Mouse (Mus musculus): ENCODE results near the gene Mamdc4.
"Not testable (repeated sequence)": the region's sequence is repeated elsewhere in the genome, so short reads cannot be mapped to it uniquely, and the experiment has no call there.

The Mamdc4 gene

DNA sequence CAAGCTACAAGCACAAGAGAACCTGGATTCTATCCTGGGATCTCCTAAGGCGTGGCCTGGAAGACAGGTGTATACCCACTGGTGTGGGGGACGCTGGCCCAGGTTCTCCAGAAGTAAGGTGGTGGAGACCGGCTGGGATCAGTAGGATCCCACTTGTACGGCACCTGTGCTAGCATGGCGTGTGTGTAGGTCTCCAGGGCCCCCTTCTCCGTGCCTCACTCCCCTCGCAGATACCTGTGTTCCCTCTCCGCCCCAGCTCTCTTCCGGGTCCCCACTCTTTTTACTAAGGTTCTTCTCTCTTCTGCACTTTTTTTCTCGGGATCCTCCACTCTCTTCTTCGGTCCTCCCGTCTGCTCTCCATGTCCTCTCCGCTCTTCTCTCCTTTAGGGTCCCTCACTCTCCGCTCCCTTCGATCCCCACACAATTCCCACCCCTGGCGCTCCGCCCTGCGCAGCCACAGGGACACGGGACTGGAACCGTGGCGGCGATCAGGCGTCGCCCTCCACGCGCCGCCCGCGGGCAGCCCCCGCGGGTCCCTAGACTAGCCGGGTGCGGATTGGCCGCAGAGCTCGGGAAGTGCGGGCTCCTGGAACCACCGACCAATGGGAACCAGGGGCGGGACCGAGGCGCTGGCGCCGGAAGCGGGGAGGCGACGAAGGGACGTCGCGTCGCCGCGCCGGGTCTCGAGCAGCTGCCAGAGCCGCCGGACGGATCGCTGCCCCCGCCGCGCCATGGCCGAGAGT is 17.3 kb downstream of the Mamdc4 start, which contains the start of gene Edf1:
TSS of gene Edf1 (plus strand) at position 627 of the 743 bp plus-strand sequence.
- DNase-seq, result peak; percentile 97

- no peak for DNase-seq
These were observed 18.3 kb downstream of the Mamdc4 start for GRCm38 (mm10) chr2:25556296-25556695.

DNA sequence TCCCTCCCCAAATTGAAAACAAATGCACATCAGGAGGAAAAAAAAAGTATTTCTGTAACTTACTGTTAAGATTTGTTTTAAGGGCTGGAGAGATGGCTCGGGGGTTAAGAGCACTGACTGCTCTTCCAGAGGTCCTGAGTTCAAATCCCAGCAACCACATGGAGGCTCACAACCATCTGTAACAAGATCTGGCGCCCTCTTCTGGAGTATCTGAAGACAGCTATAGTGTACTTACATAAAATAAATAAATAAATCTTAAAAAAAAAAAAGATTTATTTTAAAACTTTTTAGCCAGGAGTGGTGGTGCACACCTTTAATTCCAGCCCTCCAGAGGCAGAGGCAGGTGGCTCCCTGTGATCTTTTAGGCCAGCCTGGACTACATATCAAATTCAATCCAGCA is 19.2 kb downstream of the Mamdc4 start:
- not testable (repeated sequence) for DNase-seq

DNA sequence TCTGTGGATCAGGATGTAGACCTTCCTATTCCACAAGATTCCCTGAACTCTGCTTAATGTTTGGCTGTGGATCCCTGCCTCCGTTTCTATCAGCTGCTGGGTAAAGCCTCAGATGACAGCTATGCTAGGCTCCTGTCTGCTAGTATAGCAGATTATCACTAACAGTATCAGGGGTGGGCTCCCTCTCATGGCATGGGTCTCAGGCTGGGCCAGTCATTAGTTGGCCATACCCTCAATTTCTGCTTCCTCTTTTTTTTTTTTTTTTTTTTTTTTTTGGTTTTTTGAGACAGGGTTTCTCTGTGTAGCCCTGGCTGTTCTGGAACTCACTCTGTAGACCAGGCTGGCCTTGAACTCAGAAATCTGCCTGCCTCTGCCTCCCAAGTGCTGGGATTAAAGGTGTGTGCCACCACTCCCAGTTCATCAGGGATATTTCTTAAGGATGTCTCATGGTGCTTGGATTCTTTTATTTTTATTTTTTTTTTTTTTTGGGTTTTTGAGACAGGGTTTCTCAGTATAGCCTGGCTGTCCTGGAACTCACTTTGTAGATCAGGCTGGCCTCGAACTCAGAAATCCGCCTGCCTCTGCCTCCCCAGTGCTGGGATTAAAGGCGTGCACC is 21.4 kb downstream of the Mamdc4 start:
- not testable (repeated sequence) for DNase-seq

GRCm38 (mm10) chr2:25551186-25551585 is 23.5 kb downstream of the Mamdc4 start:
- DNase-seq, result peak; percentile 72

- no peak for DNase-seq
These were observed 25.3 kb downstream of the Mamdc4 start for GRCm38 (mm10) chr2:25549021-25549991.

DNA sequence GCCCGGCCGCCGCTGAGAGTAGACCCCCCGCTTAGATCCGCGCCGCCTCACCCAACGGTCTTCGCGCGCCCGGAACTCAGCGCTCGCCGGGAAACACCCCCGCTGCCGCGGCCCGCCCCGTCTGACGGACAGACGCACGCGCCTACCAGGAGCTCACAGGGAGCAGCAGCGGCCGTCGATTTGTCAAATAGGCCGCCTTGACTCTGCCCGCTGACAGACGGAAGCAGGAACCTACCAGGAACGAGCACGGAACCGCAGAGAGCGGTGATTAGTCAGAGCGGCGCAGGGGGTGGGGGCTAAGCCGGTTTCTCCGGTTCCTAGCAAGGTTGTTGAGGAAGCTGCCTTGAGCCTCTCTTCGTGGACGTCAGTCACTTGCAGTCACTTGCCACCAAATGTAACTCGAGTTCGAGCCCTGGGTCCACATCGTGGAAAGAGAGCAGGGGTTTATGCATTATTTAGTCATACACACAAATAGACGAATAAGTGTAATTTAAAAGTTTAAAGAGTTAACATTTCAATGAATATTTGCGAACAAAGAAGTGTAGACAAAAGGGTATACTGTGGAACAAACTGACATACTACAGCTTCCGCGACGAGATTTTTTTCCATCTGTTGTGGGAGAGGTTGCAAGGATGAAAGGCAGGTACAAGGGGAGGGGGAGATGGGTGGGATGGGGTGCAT is 27.7 kb downstream of the Mamdc4 start, which contains the start of gene Traf2:
TSS of gene Traf2 (minus strand) at position 130 of the 681 bp plus-strand sequence.
- DNase-seq, result peak; percentile 99

DNA sequence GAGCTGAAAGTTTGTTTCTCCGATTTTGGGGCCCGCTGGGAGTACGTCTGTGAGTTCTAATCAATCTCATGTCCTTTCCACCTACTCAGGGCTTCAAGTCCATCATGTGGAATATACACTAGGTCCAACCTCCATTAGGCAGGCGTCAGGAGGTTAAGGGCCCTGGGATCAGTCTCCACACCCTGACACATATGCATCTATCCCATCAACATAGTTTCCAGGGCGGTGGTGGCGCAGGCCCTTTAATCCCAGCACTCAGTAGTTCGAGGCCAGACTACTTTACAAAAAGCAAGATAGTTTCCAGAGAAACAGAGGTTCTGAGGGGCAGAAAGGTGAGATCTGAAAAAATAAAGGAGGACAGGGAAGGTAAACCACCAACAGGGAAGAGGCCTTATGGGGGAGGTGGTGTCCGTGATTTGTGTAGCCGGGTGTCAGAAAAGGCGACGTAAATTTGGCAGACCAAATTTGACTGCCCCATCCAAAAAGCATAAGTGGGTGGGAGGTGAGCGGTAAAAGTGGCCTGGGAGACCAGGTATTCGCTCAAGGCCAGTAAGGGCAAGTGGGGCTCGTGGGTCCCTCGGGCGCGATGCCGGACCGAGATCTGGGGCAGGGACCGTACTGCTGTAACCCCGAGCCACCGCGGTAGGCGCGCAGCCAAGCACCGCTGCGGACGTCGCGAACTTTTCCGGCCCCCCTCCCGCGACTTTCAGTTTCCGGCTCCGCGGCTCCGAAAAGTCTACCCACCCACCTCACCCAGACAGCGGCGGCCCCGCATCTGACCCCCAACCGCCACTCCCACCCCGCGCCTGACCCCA is 28.4 kb downstream of the Mamdc4 start:
- no peak for DNase-seq

DNA sequence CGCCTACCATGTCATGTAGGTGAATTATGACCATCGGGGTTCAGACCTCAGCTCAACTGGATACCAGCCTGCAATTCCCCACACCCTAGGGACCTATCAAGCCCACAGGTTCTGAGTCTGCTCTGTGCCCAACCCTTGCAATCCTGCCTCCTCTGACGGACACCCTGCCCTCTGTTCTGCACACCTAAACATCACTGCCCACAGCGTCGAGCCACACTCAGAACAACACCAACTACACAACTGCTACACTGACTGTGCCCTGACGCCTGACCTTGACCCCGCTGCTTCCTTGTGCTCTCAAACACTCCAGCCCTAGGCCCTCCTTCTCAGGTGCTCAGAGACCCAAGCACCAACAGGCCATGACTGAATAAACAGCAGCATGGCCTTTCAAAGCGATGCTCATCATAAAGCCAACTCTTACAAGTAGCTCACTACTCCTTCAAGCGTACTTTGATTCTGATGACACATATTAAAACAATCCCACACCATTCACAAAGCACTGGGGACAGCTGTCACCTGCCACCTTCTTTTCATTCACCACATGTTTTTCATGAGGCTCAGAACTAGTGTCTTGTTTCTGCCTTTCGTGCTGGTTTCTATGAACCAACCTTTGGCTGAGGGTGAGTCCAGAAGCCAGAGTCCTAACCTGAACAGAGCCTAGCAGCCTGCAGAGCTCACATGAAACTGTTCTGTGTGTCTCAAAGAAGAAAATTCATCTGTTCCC is 32.8 kb downstream of the Mamdc4 start:
- DNase-seq, result no peak

- DNase-seq, result peak; percentile 52
These were observed 34.1 kb downstream of the Mamdc4 start for GRCm38 (mm10) chr2:25540541-25540948.

DNA sequence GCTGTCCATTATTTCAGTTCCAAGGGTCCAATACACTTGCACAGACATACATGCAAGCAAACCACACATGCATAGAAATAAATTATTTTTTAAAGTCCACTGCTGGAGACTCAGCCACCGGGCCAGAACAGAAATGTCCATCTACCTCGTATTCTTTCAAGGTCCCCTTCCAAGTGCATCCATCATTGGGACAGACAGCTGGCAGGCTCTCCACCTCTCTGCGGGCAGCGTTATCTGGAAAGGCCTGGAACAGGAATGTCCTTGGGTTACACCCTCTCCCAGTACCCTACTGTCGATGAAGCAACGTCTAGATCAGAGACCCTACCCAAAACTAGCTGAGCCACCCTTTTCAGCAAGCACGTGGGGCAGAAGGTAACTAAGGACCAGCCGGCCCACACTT is 38.1 kb downstream of the Mamdc4 start:
- no peak for DNase-seq

DNA sequence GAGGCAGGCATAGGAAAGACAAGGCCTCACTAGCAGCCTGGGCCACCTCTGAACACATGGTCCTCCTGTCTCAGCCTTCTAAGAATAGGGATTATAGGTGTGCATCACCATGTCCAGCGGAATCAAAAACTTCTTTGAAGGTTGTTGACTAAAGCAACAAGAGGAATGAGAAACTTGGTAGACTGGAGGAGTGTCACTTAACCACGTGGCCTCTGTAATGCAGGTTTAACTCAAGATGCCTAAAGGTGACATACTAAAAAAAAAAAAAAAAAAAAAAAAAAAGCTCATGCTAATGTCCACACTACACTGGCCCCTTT is 39.8 kb downstream of the Mamdc4 start:
- no peak for DNase-seq

GRCm38 (mm10) chr2:25534178-25534865 is 40.3 kb downstream of the Mamdc4 start:
- peak; percentile 71 for DNase-seq

- DNase-seq, result no peak
These were observed 40.9 kb downstream of the Mamdc4 start for GRCm38 (mm10) chr2:25533707-25534106.

DNA sequence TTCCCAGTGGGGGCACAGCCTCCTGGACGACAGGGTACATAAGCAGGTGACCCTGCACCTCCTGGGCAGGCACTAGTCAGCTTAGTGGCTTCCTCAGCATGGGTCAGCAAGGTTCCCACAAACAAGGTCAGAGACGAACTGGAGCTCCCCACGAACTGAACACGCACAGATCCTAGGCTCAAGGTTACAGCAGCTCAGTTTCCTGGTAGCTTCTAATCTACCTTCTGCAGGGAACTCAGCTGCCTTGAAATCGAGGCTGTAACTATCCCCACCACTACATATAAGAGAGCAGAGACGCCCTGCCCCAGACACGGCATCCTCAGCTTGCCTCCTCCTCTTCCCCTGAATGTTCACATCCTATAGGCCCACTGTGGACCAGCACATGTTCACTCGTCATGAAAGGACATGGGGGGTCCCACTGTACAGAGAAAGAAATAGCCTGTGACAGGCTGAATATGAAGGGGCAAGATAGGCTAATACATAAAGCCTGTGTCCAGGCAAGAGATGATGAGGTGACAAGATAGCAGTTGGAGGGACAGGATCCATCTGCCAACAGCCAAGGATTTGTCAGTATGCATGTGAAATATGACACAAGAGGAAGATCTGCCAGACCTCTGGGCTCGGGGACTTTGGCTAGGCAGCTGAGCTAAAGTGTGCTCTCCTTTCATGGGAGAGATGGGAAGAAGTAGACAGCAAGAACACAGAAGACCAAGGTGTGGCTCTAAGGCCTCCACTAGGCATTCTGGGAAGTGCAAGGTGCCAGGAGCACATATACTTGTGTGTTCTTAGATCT is 47.9 kb downstream of the Mamdc4 start:
- DNase-seq, result no peak
